Mouse (Mus musculus): ENCODE data around the gene Wdfy3. TPM values are rescaled to one million over a fixed set of nuclear protein-coding genes. Genes with fewer than 3 reads are reported as not detected.

Wdfy3 gene
- polyA plus RNA-seq, 1 experiment from 2014 or later, result 18.8 TPM

DNA sequence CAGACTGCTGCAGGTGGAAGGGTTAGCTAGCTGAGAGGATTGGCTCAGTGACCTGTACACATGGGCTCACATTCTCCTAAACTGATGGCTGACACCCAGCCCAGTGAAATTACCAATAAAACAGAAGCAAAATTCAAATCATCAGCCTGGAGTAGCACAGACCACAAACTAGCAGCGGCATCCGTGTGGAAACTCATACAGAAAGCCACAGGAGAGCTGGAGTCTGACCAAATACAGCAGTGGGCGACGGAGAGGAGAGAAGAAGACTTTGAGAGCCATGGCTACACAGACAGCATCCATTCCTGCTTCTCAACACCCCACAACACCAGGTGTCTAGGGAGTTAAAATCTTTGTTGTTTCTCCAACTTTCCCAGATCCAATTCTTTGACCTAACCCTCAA, 110.8 kb downstream of the Wdfy3 start:
- no peak overlapping the region for H3K9ac ChIP-seq (ENCODE audit: low read length)
- DNase-seq (ENCODE audit: low spot score) (no peak), ATAC-seq (replicated peaks; ENCODE audit: low FRiP score, low TSS enrichment, low read depth) (no peak)
- no peaks in the 10 kb centered on the region for H3K27me3 ChIP-seq (replicated peaks; ENCODE audit: control insufficient read depth, insufficient read depth, low read length)
- no peak overlapping the region for H3K27ac ChIP-seq (ENCODE audit: low read depth)
- no peaks in the 10 kb centered on the region for H3K9me3 ChIP-seq (ENCODE audit: control insufficient read depth, low read length)
- H3K36me3 ChIP-seq (ENCODE audit: control insufficient read depth, insufficient read depth, low read length), result peaks cover 43% of the 10 kb centered on the region
- H3K4me3 ChIP-seq (ENCODE audit: low read depth, low read length), result no peak overlapping the region
- WGBS, result 96% methylated on average over 4 of the region's 4 CpGs
- 0 out of 2 replicates have a peak, but pooled peaks cover 3% of the 10 kb centered on the region for H3K4me1 ChIP-seq (replicated peaks; ENCODE audit: control insufficient read depth, insufficient read depth, low read length)
- no peak overlapping the region for H3K4me2 ChIP-seq (ENCODE audit: low read length)

DNA sequence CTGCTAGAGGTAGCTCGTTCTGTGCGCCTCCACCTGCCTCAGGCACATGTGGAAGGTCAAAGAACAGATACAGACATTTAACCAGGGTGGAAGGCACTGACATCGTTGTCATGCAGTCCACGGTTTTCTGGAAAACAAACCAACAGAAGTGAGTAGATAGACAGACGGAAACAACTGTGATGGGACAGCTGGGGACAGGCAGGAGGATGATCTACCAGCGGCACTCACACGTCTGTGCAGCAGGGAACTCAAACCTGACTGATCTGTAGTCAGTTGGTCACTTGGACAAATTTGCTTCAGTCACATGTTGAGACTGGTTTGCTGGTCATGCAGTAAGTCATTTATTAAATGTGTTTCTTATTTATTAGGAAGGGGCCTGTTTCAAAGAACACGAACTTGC, 112.3 kb downstream of the Wdfy3 start:
- H3K36me3 ChIP-seq (ENCODE audit: control insufficient read depth, insufficient read depth, low read length), result peaks cover 48% of the 10 kb centered on the region
- H3K27me3 ChIP-seq (replicated peaks; ENCODE audit: control insufficient read depth, insufficient read depth, low read length), result no peaks in the 10 kb centered on the region
- no peak overlapping the region for H3K4me2 ChIP-seq (ENCODE audit: low read length)
- no peak for DNase-seq (ENCODE audit: low spot score)
- no peak for ATAC-seq (replicated peaks; ENCODE audit: low FRiP score, low TSS enrichment, low read depth)
- 74% methylated on average over 8 of the region's 8 CpGs for WGBS
- no peak overlapping the region for H3K27ac ChIP-seq (ENCODE audit: low read depth)
- H3K9me3 ChIP-seq (ENCODE audit: control insufficient read depth, low read length), result no peaks in the 10 kb centered on the region
- H3K4me3 ChIP-seq (ENCODE audit: low read depth, low read length), result no peak overlapping the region
- H3K9ac ChIP-seq (ENCODE audit: low read length), result no peak overlapping the region
- 0 out of 2 replicates have a peak, but pooled peaks cover 3% of the 10 kb centered on the region for H3K4me1 ChIP-seq (replicated peaks; ENCODE audit: control insufficient read depth, insufficient read depth, low read length)

DNA sequence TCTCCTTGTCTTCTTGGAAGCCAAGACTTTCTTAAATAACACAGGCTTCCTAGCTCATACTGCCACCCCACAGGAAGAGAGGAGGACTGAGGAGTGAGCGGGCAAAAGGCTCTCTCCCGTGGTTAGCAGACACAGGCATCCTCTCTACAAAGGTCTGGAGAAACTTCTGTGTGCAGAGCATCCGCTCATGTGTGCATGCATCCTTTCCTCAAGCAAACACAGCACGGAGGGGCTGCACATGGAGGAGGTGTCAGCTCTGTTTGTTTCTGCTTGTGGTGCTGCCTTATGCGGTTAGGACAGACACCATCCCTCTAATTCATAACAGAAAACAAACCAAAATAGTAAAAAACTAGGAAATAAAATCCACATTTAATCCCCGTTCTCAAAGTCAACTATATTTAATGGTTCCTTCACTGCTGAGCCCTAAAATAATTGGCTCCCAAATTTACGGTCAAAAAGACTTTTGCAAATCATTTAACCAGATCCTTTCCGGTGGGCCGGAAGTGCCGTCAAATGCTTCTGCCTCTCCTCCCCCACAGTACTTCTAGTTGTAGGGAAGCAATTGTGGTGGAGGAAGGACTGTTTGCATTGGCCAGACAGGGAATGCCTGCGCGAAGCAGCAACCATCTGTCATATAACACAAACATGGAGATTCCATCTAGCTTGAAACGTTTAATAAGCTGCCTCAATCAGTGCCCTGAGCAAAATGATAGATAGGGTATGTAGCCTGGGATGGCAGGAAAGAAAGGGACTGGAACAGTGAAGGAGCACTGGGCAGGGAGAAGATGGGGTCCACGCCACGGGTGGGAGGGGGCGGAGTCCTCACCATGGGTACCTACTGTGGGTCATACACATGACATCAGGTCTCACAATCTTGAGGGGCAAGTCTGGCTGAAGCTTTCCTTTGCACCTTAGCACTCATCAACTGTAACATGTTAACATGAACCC, 115.1 kb downstream of the Wdfy3 start:
- 48% methylated on average over 16 of the region's 16 CpGs for WGBS
- Histone ChIP-seq H3K27ac (ENCODE audit: low read depth) (peak overlapping the region; percentile 34; the same call in 1 of the 2 replicates), H3K4me2 (ENCODE audit: low read length) (peak overlapping the region; percentile 21), H3K9me3 (ENCODE audit: control insufficient read depth, low read length) (no peaks in the 10 kb centered on the region), H3K4me3 (ENCODE audit: low read depth, low read length) (no peak overlapping the region), H3K9ac (ENCODE audit: low read length) (no peak overlapping the region), H3K36me3 (ENCODE audit: control insufficient read depth, insufficient read depth, low read length) (peaks cover 56% of the 10 kb centered on the region), H3K27me3 (replicated peaks; ENCODE audit: control insufficient read depth, insufficient read depth, low read length) (no peaks in the 10 kb centered on the region), H3K4me1 (replicated peaks; ENCODE audit: control insufficient read depth, insufficient read depth, low read length) (0 out of 2 replicates have a peak, but pooled peaks cover 3% of the 10 kb centered on the region)
- no peak for ATAC-seq (replicated peaks; ENCODE audit: low FRiP score, low TSS enrichment, low read depth)
- DNase-seq (ENCODE audit: low spot score), result no peak

DNA sequence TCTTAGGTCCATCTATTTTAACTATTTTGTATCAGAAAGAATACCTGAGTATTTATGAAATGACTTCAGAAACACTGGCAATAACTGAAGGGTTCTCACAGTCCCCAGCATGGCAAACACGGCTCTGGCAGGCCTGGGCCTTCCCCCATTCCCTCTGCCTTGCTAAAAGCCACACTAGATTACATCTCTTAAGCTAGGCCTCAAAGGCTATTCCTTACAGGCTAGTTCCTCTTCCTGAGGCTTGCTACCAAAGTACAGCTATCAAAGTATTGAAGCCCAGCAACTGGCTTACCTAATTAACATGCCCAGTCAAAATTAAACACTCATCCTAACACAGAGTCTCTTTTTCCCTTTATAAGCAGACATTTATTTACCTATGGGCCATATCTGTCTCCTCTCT, 117.8 kb downstream of the Wdfy3 start:
- Histone ChIP-seq H3K27me3 (replicated peaks; ENCODE audit: control insufficient read depth, insufficient read depth, low read length) (no peaks in the 10 kb centered on the region), H3K4me2 (ENCODE audit: low read length) (no peak overlapping the region), H3K9me3 (ENCODE audit: control insufficient read depth, low read length) (no peaks in the 10 kb centered on the region), H3K9ac (ENCODE audit: low read length) (no peak overlapping the region), H3K4me3 (ENCODE audit: low read depth, low read length) (no peak overlapping the region), H3K27ac (ENCODE audit: low read depth) (no peak overlapping the region), H3K36me3 (ENCODE audit: control insufficient read depth, insufficient read depth, low read length) (peaks cover 69% of the 10 kb centered on the region), H3K4me1 (replicated peaks; ENCODE audit: control insufficient read depth, insufficient read depth, low read length) (0 out of 2 replicates have a peak, but pooled peaks cover 3% of the 10 kb centered on the region)
- DNase-seq (ENCODE audit: low spot score), result no peak
- ATAC-seq (replicated peaks; ENCODE audit: low FRiP score, low TSS enrichment, low read depth), result no peak
- WGBS, result 93% methylated on average over 1 of the region's 1 CpGs

DNA sequence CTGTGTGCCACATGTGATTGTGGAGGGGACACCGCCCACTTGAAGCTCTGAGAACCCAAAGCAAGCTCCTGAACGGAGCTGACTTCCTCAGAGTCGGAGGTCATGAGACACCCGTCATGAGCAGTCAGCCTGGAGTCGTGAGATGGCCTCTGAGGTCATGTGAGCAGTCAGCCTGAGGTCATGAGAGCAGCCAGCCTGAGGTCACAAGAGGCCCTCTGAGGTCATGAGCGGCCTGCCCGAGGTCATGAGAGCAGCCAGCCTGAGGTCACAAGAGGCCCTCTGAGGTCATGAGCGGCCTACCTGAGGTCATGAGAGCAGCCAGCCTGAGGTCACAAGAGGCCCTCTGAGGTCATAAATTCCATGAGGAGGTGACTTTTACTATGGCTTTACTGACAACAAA, 120.4 kb downstream of the Wdfy3 start:
- H3K4me2 ChIP-seq (ENCODE audit: low read length), result no peak overlapping the region
- ATAC-seq (replicated peaks; ENCODE audit: low FRiP score, low TSS enrichment, low read depth) (no peak), DNase-seq (ENCODE audit: low spot score) (no peak)
- no peaks in the 10 kb centered on the region for H3K27me3 ChIP-seq (replicated peaks; ENCODE audit: control insufficient read depth, insufficient read depth, low read length)
- H3K9me3 ChIP-seq (ENCODE audit: control insufficient read depth, low read length), result no peaks in the 10 kb centered on the region
- H3K9ac ChIP-seq (ENCODE audit: low read length), result no peak overlapping the region
- H3K27ac ChIP-seq (ENCODE audit: low read depth), result no peak overlapping the region
- H3K4me3 ChIP-seq (ENCODE audit: low read depth, low read length), result no peak overlapping the region
- peaks cover 75% of the 10 kb centered on the region for H3K36me3 ChIP-seq (ENCODE audit: control insufficient read depth, insufficient read depth, low read length)
- 0 out of 2 replicates have a peak, but pooled peaks cover under 1% of the 10 kb centered on the region for H3K4me1 ChIP-seq (replicated peaks; ENCODE audit: control insufficient read depth, insufficient read depth, low read length)
- 68% methylated on average over 8 of the region's 8 CpGs for WGBS

DNA sequence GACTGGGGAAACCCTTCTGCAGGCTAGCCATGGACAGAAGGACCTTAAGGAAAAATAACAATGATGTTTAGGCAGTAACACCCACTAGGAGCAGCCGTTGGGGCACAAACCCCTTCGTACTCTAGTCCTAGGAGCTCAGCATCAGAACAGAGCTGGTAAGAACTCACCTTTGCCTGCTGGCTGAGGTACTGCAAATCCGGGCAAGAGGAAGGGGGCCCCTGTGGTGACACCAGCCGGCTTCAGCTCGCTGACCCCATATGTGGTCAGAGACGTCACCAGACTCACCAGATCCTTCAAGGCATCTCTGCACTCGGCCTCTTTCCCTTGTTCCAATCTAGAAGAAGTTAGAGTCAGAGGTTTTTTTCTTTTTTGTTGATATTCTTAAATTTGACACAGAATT, 121.1 kb downstream of the Wdfy3 start:
- peaks cover 80% of the 10 kb centered on the region for H3K36me3 ChIP-seq (ENCODE audit: control insufficient read depth, insufficient read depth, low read length)
- 89% methylated on average over 7 of the region's 7 CpGs for WGBS

DNA sequence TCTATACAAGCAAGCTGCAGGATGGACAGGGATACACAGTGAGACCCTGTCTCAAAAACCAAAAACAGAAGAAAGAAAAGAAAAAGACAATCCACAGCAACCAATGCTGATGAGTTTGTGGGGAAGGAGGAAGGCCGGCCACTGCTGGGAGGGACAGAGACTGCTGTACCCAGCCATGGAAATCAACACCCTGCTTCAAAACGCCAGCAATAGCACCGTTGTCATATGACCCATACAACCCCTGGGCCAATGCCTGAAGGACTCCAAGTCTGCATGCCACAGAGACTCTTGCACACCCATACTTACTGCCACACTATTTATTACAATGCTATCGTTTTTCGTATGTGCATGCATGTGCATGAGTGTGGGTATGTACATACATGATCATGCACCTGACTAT, 124.0 kb downstream of the Wdfy3 start:
- no peaks in the 10 kb centered on the region for H3K27me3 ChIP-seq (replicated peaks; ENCODE audit: control insufficient read depth, insufficient read depth, low read length)
- DNase-seq (ENCODE audit: low spot score) (no peak), ATAC-seq (replicated peaks; ENCODE audit: low FRiP score, low TSS enrichment, low read depth) (no peak)
- peaks cover 91% of the 10 kb centered on the region for H3K36me3 ChIP-seq (ENCODE audit: control insufficient read depth, insufficient read depth, low read length)
- H3K4me2 ChIP-seq (ENCODE audit: low read length), result no peak overlapping the region
- no peak overlapping the region for H3K9ac ChIP-seq (ENCODE audit: low read length)
- H3K4me1 ChIP-seq (replicated peaks; ENCODE audit: control insufficient read depth, insufficient read depth, low read length), result no peaks in the 10 kb centered on the region
- H3K4me3 ChIP-seq (ENCODE audit: low read depth, low read length), result no peak overlapping the region
- no peaks in the 10 kb centered on the region for H3K9me3 ChIP-seq (ENCODE audit: control insufficient read depth, low read length)
- no peak overlapping the region for H3K27ac ChIP-seq (ENCODE audit: low read depth)
- 94% methylated on average over 5 of the region's 5 CpGs for WGBS

More for the DNA sequence above, 121.1 kb downstream of the Wdfy3 start:
- ATAC-seq (replicated peaks; ENCODE audit: low FRiP score, low TSS enrichment, low read depth), result no peak
- Histone ChIP-seq H3K9ac (ENCODE audit: low read length) (no peak overlapping the region), H3K4me1 (replicated peaks; ENCODE audit: control insufficient read depth, insufficient read depth, low read length) (no peaks in the 10 kb centered on the region), H3K27me3 (replicated peaks; ENCODE audit: control insufficient read depth, insufficient read depth, low read length) (no peaks in the 10 kb centered on the region), H3K27ac (ENCODE audit: low read depth) (no peak overlapping the region), H3K4me2 (ENCODE audit: low read length) (no peak overlapping the region), H3K4me3 (ENCODE audit: low read depth, low read length) (no peak overlapping the region), H3K9me3 (ENCODE audit: control insufficient read depth, low read length) (no peaks in the 10 kb centered on the region)
- no peak for DNase-seq (ENCODE audit: low spot score)

DNA sequence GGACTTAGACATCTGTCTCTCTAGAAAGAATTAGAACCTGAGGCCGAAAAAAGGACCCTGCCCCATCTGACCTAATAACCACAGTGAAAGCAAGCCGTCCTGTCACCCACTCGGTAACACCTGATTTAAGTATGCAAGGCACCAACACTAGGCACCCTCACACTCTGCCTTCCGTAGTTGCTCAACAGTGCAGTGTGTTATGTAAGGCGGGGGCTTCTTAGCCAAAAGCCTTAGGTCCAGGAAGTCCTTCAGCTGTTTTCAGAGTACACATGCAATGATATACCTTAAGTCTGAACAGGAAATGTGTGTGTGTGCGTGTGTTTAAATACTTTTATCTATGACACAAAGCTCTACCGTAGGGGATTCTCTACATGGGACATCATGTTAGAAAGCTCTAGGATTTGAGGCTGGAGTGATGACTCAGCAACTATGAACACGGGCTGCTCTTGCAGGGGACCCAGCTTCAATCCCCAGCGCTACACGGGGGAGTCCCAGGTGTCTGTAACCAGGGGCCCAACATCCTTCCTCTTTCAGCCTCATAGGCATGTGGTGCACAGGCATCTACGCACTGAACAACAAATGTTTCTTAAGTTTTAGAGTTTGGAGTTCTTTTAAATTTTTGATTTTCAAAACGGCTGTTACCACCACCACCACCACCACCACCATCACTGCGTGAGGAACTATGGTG, 131.7 kb downstream of the Wdfy3 start:
- no peaks in the 10 kb centered on the region for H3K9me3 ChIP-seq (ENCODE audit: control insufficient read depth, low read length)
- WGBS, result 84% methylated on average over 13 of the region's 13 CpGs
- H3K4me2 ChIP-seq (ENCODE audit: low read length), result no peak overlapping the region
- H3K9ac ChIP-seq (ENCODE audit: low read length), result no peak overlapping the region
- peaks cover 74% of the 10 kb centered on the region for H3K36me3 ChIP-seq (ENCODE audit: control insufficient read depth, insufficient read depth, low read length)
- no peaks in the 10 kb centered on the region for H3K27me3 ChIP-seq (replicated peaks; ENCODE audit: control insufficient read depth, insufficient read depth, low read length)
- DNase-seq (ENCODE audit: low spot score) (no peak), ATAC-seq (replicated peaks; ENCODE audit: low FRiP score, low TSS enrichment, low read depth) (no peak)
- H3K4me3 ChIP-seq (ENCODE audit: low read depth, low read length), result no peak overlapping the region
- H3K4me1 ChIP-seq (replicated peaks; ENCODE audit: control insufficient read depth, insufficient read depth, low read length), result peaks cover 6% of the 10 kb centered on the region; the same call in 1 of the 2 replicates
- no peak overlapping the region for H3K27ac ChIP-seq (ENCODE audit: low read depth)
